Mouse (Mus musculus) stomach, postnatal 0 days (tissue): ENCODE measurements around the gene Nsun2. TPM values are rescaled to one million over a fixed set of nuclear protein-coding genes. Genes with fewer than 3 reads are reported as not detected.

Experiments
- ATAC-seq: fragments of 200-750 bp; cut with Nextera tagmentation; 2 replicates; pipeline ENCODE4 v1.8.0; 2017; ENCODE audit not compliant: low FRiP score, low TSS enrichment
- DNase-seq: peaks from one replicate; pipeline ENCODE4 v3.0.0-alpha.2; 2016; ENCODE audit warnings: low spot score
- H3K27ac ChIP-seq: fragments of 300-500 bp; sonication (generic); replicated peaks from 2 replicates; pipeline ENCODE4 v1.5.1; 2014; ENCODE audit warnings: mild to moderate bottlenecking, control low read depth
- H3K27me3 ChIP-seq: fragments of 300-500 bp; sonication (generic); 2 replicates; pipeline ENCODE4 v1.6.1; 2014; ENCODE audit warnings: low read length; ENCODE audit not compliant: control insufficient read depth, insufficient read depth
- H3K36me3 ChIP-seq: fragments of 300-500 bp; sonication (generic); 2 replicates; pipeline ENCODE4 v1.6.1; 2014; ENCODE audit warnings: low read length, mixed read lengths; ENCODE audit not compliant: control insufficient read depth, insufficient read depth
- H3K4me1 ChIP-seq: fragments of 300-500 bp; sonication (generic); replicated peaks from 2 replicates; pipeline ENCODE4 v1.6.1; 2014; ENCODE audit warnings: antibody characterized with exemption; ENCODE audit not compliant: control insufficient read depth, insufficient read depth
- H3K4me2 ChIP-seq: fragments of 300-500 bp; sonication (generic); replicated peaks from 2 replicates; pipeline ENCODE4 v1.6.1; 2014; ENCODE audit warnings: low read depth, mild to moderate bottlenecking, control low read depth, moderate library complexity
- H3K4me3 ChIP-seq: fragments of 300-500 bp; sonication (generic); 2 replicates; pipeline ENCODE4 v1.5.1; 2014; ENCODE audit warnings: low read depth, low read length, control low read depth
- H3K9ac ChIP-seq: fragments of 300-500 bp; sonication (generic); 2 replicates; pipeline ENCODE4 v1.6.1; 2014; ENCODE audit warnings: mild to moderate bottlenecking, low read length, control low read depth, mixed read lengths
- H3K9me3 ChIP-seq: fragments of 300-500 bp; sonication (generic); 2 replicates; pipeline ENCODE4 v1.6.1; 2016; ENCODE audit warnings: low read length; ENCODE audit not compliant: control insufficient read depth
- CTCF ChIP-seq: IDR thresholded peaks from 2 replicates; pipeline ENCODE4 v1.5.1; 2016; ENCODE audit warnings: antibody characterized with exemption, low read depth, mild to moderate bottlenecking, moderate library complexity
- EP300 ChIP-seq: optimal IDR thresholded peaks from 2 replicates; pipeline ENCODE3; 2016; ENCODE audit warnings: antibody characterized with exemption
- WGBS: fragments of 180-500 bp; shearing (Covaris S2); extraction: QIAGEN DNeasy Blood & Tissue Kit; methylation state at CpG from one replicate; pipeline ENCODE4 v1.1.7; 2014; 5-methylcytosine and 5-hydroxymethylcytosine counted together
- polyA plus RNA-seq: library from polyadenylated mRNA; unstranded; fragments of >200 nt; fragmentation: Nextera tagmentation; extraction: Ambion mirVana; gene quantifications from 2 replicates; pipeline ENCODE4 v1.2.1, GENCODE M21; 2015

The Nsun2 gene
- polyA plus RNA-seq, 1 experiment from 2014 or later, result 68.6 TPM

DNA sequence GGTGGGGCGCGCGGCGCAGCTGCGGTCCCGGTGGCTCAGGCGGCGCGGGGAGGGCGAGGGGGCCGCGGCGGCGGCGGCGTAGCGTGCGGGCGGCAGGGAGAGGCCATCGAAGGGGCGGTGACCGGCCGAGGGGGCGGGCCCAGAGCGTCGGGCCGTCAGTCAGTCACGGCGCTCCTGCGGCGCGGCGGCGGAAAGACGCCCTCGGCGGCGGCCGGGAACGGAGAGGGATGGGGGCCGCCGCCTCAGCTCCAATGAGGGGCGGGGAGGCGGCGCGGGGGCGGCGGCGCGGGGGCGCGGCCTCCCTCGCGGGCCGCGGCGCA is 748 bp downstream of the Nsun2 start, which contains the start of gene Tent4a:
Tent4a (minus strand) TSS at position 284 of the 320 bp plus-strand sequence.
- Histone ChIP-seq H3K4me2 (peak within 1 kb of the TSS; percentile 90), H3K4me1 (peaks cover 8% of the 10 kb centered on the region; the same call in 1 of the 2 replicates), H3K27ac (peak within 1 kb of the TSS; percentile 98), H3K4me3 (peak within 1 kb of the TSS; percentile 85), H3K9ac (peak within 1 kb of the TSS; percentile 88), H3K27me3 (no peaks in the 10 kb centered on the region), H3K36me3 (no peaks in the 10 kb centered on the region), H3K9me3 (no peaks in the 10 kb centered on the region)
- TF ChIP-seq CTCF (no peak), EP300 (no peak)
- 2% methylated on average over 9 of the region's 57 CpGs for WGBS
- ATAC-seq (peak; percentile 89), DNase-seq (no peak)

GRCm38 (mm10) chr13:69534654-69535551 is 1.4 kb downstream of the Nsun2 start:
- peak overlapping the region; percentile 88 for H3K9ac ChIP-seq
- DNase-seq, result peak; percentile 99
- H3K9me3 ChIP-seq, result no peaks in the 10 kb centered on the region
- H3K4me2 ChIP-seq, result peak overlapping the region; percentile 80
- peak overlapping the region; percentile 79 for H3K4me3 ChIP-seq
- H3K4me1 ChIP-seq, result peaks cover 8% of the 10 kb centered on the region; the same call in 1 of the 2 replicates
- H3K27me3 ChIP-seq, result no peaks in the 10 kb centered on the region
- ATAC-seq, result peak; percentile 96
- WGBS, result under 1% methylated on average over 55 of the region's 86 CpGs
- H3K27ac ChIP-seq, result peak overlapping the region; percentile 98
- H3K36me3 ChIP-seq, result no peaks in the 10 kb centered on the region
- TF ChIP-seq CTCF, result no peak
- TF ChIP-seq EP300, result no peak

GRCm38 (mm10) chr13:69536021-69536420 is 2.5 kb downstream of the Nsun2 start:
- Histone ChIP-seq H3K4me1 (peaks cover 8% of the 10 kb centered on the region), H3K9ac (no peak overlapping the region), H3K4me3 (no peak overlapping the region), H3K27me3 (no peaks in the 10 kb centered on the region), H3K4me2 (peak overlapping the region; percentile 80), H3K36me3 (no peaks in the 10 kb centered on the region), H3K27ac (peak overlapping the region; percentile 98), H3K9me3 (no peaks in the 10 kb centered on the region)
- TF ChIP-seq EP300 (no peak), CTCF (no peak)
- ATAC-seq (no peak), DNase-seq (no peak)
- WGBS, result 66% methylated on average over 4 of the region's 4 CpGs

- H3K36me3 ChIP-seq, result no peaks in the 10 kb centered on the region
- TF ChIP-seq EP300 (no peak), CTCF (no peak)
- no peak overlapping the region for H3K9ac ChIP-seq
- ATAC-seq (no peak), DNase-seq (no peak)
- H3K27me3 ChIP-seq, result no peaks in the 10 kb centered on the region
- H3K4me2 ChIP-seq, result no peak overlapping the region
- H3K4me3 ChIP-seq, result no peak overlapping the region
- peaks cover 3% of the 10 kb centered on the region; the same call in 1 of the 2 replicates for H3K4me1 ChIP-seq
- no peak overlapping the region for H3K27ac ChIP-seq
- 72% methylated on average over 7 of the region's 7 CpGs for WGBS
- H3K9me3 ChIP-seq, result no peaks in the 10 kb centered on the region
These were observed 3.8 kb downstream of the Nsun2 start for GRCm38 (mm10) chr13:69537366-69537765.

GRCm38 (mm10) chr13:69538327-69538726 is 4.8 kb downstream of the Nsun2 start:
- Histone ChIP-seq H3K4me3 (no peak overlapping the region), H3K27ac (no peak overlapping the region), H3K9me3 (no peaks in the 10 kb centered on the region), H3K4me1 (peaks cover 3% of the 10 kb centered on the region; the same call in 1 of the 2 replicates), H3K27me3 (no peaks in the 10 kb centered on the region), H3K9ac (no peak overlapping the region), H3K36me3 (no peaks in the 10 kb centered on the region), H3K4me2 (no peak overlapping the region)
- no peak for TF ChIP-seq CTCF
- TF ChIP-seq EP300, result no peak
- no peak for DNase-seq
- no peak for ATAC-seq
- WGBS, result 33% methylated on average over 4 of the region's 4 CpGs

DNA sequence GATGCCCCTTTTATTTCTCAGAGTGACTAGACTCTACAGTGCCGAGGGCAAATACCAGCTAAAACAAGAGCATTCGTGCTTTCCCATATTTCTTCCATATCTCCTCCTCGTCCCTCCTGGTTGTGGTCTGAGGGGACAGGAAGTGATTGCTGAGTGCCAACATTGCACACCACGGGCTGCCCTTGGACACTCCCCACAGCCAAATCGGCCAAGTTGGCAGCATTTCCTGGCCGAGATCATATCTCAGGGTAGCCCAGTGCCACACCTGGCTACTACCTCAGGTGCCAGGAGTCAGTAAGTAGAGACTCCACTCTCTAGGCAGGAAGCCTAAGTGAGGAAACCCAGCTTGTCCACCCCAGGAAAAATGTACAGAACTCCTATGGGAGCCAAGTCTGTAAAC is 7.7 kb downstream of the Nsun2 start:
- Histone ChIP-seq H3K4me3 (no peak overlapping the region), H3K27me3 (no peaks in the 10 kb centered on the region), H3K27ac (peak overlapping the region; percentile 87), H3K4me2 (no peak overlapping the region), H3K9me3 (no peaks in the 10 kb centered on the region), H3K4me1 (peaks cover 3% of the 10 kb centered on the region; the same call in 1 of the 2 replicates), H3K36me3 (no peaks in the 10 kb centered on the region), H3K9ac (no peak overlapping the region)
- DNase-seq (no peak), ATAC-seq (0 out of 2 replicates have a peak, but pooled peaks have one; percentile 9)
- TF ChIP-seq EP300, result no peak
- TF ChIP-seq CTCF, result no peak
- 58% methylated on average over 6 of the region's 6 CpGs for WGBS
